In genomic region chr2:118546798-118547165, GRCm38 (mm10) we compare ENCODE assay signal across 8 mouse cellular contexts. TPM values are rescaled to one million over a fixed set of nuclear protein-coding genes. Genes with fewer than 3 reads are reported as not detected.
DNase-seq lines count a peak whose midpoint lies in the region; ATAC-seq lines count a peak whose summit lies in the region.

No protein-coding gene starts in this region.

- H3K9ac ChIP-seq in heart, embryonic 14.5 days (ENCODE audit: low read length) = peak overlapping the region; percentile 68
- H3K9ac ChIP-seq in neural tube, embryonic 12.5 days = 0 out of 2 replicates have a peak overlapping the region, but pooled peaks have one; percentile 33
- H3K9ac ChIP-seq in hindbrain, embryonic 16.5 days (ENCODE audit: low read depth, low read length) = no peak overlapping the region
- no peak overlapping the region for H3K9ac ChIP-seq in stomach, embryonic 14.5 days (replicated peaks; ENCODE audit: low read depth, low read length)

- no peak for ATAC-seq in heart, embryonic 14.5 days (ENCODE audit: insufficient number of reproducible peaks, insufficient read depth, low FRiP score, low read depth)
- no peak for ATAC-seq in neural tube, embryonic 12.5 days (ENCODE audit: low FRiP score, low read depth)
- ATAC-seq in hindbrain, embryonic 16.5 days = no peak
- ATAC-seq in stomach, embryonic 14.5 days (ENCODE audit: insufficient number of reproducible peaks, insufficient read depth, low FRiP score, low read depth) = no peak

- H3K4me3 ChIP-seq in heart, embryonic 14.5 days (ENCODE audit: control insufficient read depth in 1 of 2, insufficient read depth in 1 of 2, low read depth in 1 of 2, low read length in 2 of 2) = no peak overlapping the region
- no peak overlapping the region for H3K4me3 ChIP-seq in neural tube, embryonic 12.5 days
- no peak overlapping the region for H3K4me3 ChIP-seq in hindbrain, embryonic 16.5 days (ENCODE audit: low read length)
- H3K4me3 ChIP-seq in stomach, embryonic 14.5 days (ENCODE audit: low read depth, low read length) = no peak overlapping the region

- peak overlapping the region; percentile 96 for H3K4me2 ChIP-seq in heart, embryonic 14.5 days (ENCODE audit: low read length)
- H3K4me2 ChIP-seq in neural tube, embryonic 12.5 days (replicated peaks) = peak overlapping the region; percentile 96
- H3K4me2 ChIP-seq in hindbrain, embryonic 16.5 days (ENCODE audit: low read length) = no peak overlapping the region
- peak overlapping the region; percentile 95; the same call in 1 of the 2 replicates for H3K4me2 ChIP-seq in stomach, embryonic 14.5 days (replicated peaks; ENCODE audit: low read depth, low read length)

- intact Hi-C loops in heart, postnatal 36 days (cut with DNase I) = loop anchor here (2.0 to 5.0 kb wide), 3 partner anchors 52 to 201 kb away; partner anchors contain the start of genes Bub1b and Inafm2

- no peaks in the 10 kb centered on the region for H3K36me3 ChIP-seq in heart, embryonic 14.5 days (ENCODE audit: control insufficient read depth, insufficient read depth, low read length)
- no peaks in the 10 kb centered on the region for H3K36me3 ChIP-seq in neural tube, embryonic 12.5 days
- no peaks in the 10 kb centered on the region for H3K36me3 ChIP-seq in hindbrain, embryonic 16.5 days (ENCODE audit: control insufficient read depth, insufficient read depth, low read length)
- no peaks in the 10 kb centered on the region for H3K36me3 ChIP-seq in stomach, embryonic 14.5 days (ENCODE audit: control insufficient read depth, insufficient read depth, low read length)

- DNase-seq in heart, postnatal 36 days = no peak
- no peak for DNase-seq in neural tube, embryonic 10.5 days (ENCODE audit: extremely low spot score, low spot score)
- no peak for DNase-seq in MN1 (ENCODE audit: low spot score)
- no peak for DNase-seq in adrenal gland, adult 8-10 months

- no peaks in the 10 kb centered on the region for H3K9me3 ChIP-seq in heart, embryonic 14.5 days (ENCODE audit: control insufficient read depth, low read length)
- H3K9me3 ChIP-seq in neural tube, embryonic 12.5 days = peaks cover 2% of the 10 kb centered on the region; the same call in 1 of the 2 replicates
- no peaks in the 10 kb centered on the region for H3K9me3 ChIP-seq in hindbrain, embryonic 16.5 days (ENCODE audit: control insufficient read depth, low read length)
- H3K9me3 ChIP-seq in stomach, embryonic 14.5 days (ENCODE audit: control insufficient read depth, low read depth, low read length) = no peaks in the 10 kb centered on the region

- 72% methylated on average over 3 of the region's 3 CpGs for WGBS in heart, embryonic 14.5 days
- 47% methylated on average over 3 of the region's 3 CpGs for WGBS in neural tube, embryonic 12.5 days
- 61% methylated on average over 3 of the region's 3 CpGs for WGBS in hindbrain, embryonic 16.5 days
- 55% methylated on average over 3 of the region's 3 CpGs for WGBS in stomach, embryonic 14.5 days

- H3K27me3 ChIP-seq in heart, embryonic 14.5 days (ENCODE audit: control insufficient read depth, insufficient read depth, low read length) = no peaks in the 10 kb centered on the region
- no peaks in the 10 kb centered on the region for H3K27me3 ChIP-seq in neural tube, embryonic 12.5 days (replicated peaks)
- no peaks in the 10 kb centered on the region for H3K27me3 ChIP-seq in hindbrain, embryonic 16.5 days (replicated peaks; ENCODE audit: control insufficient read depth, insufficient read depth, low read length)
- no peaks in the 10 kb centered on the region for H3K27me3 ChIP-seq in stomach, embryonic 14.5 days (ENCODE audit: control insufficient read depth, insufficient read depth, low read length)

- H3K27ac ChIP-seq in heart, embryonic 14.5 days (replicated peaks in 1 of 2; ENCODE audit: control insufficient read depth in 1 of 2, insufficient read depth in 1 of 2, low read depth in 2 of 2, low read length in 2 of 2) = peak overlapping the region in 1 of 2 experiments; percentile 99; a peak in 2 of 4 replicates
- H3K27ac ChIP-seq in neural tube, embryonic 12.5 days = no peak overlapping the region
- peak overlapping the region; percentile 4; the same call in 1 of the 2 replicates for H3K27ac ChIP-seq in hindbrain, embryonic 16.5 days (ENCODE audit: low read depth, low read length)
- peak overlapping the region; percentile 99; the same call in 1 of the 2 replicates for H3K27ac ChIP-seq in stomach, embryonic 14.5 days (ENCODE audit: low read length)

- peaks cover 56 to 74% of the 10 kb centered on the region in 2 experiments for H3K4me1 ChIP-seq in heart, embryonic 14.5 days (ENCODE audit: control insufficient read depth in 2 of 2, insufficient read depth in 2 of 2, low read length in 2 of 2)
- H3K4me1 ChIP-seq in neural tube, embryonic 12.5 days = peaks cover 71% of the 10 kb centered on the region
- H3K4me1 ChIP-seq in hindbrain, embryonic 16.5 days (ENCODE audit: control insufficient read depth, insufficient read depth, low read depth, low read length) = peaks cover 52% of the 10 kb centered on the region
- peaks cover 59% of the 10 kb centered on the region for H3K4me1 ChIP-seq in stomach, embryonic 14.5 days (ENCODE audit: control insufficient read depth, insufficient read depth, low read length)

RNA-seq across cellular contexts. Expression of gene Bmf, which starts 2.7 kb away (rescaled TPM):
- polyA plus RNA-seq in heart, embryonic 14.5 days (2014; fragmentation: Nextera tagmentation; extraction: Ambion mirVana) = 2.1 and 6.3 TPM in 2 replicates
- 1 to 10 TPM; 6.7 to 8.2 TPM for total RNA-seq in heart, postnatal 36 days (2021)
- 5.6 and 7.5 TPM in 2 replicates for polyA plus RNA-seq in neural tube, embryonic 12.5 days (2016; fragmentation: Nextera tagmentation; extraction: Ambion mirVana)
- 1.6 and 1.9 TPM in 2 replicates for polyA plus RNA-seq in hindbrain, embryonic 16.5 days (2015; fragmentation: Nextera tagmentation; extraction: Ambion mirVana)
- 7.7 and 8.2 TPM in 2 replicates for polyA plus RNA-seq in stomach, embryonic 14.5 days (2014; fragmentation: Nextera tagmentation; extraction: Ambion mirVana)
- 10 to 100 TPM; 13.2 to 29.5 (median 19.2) TPM for total RNA-seq in adrenal gland, adult 8-10 months (2022)

RNA-seq across cellular contexts. Expression of gene Bub1b, which starts 51.2 kb away (rescaled TPM):
- polyA plus RNA-seq in heart, embryonic 14.5 days (2014; fragmentation: Nextera tagmentation; extraction: Ambion mirVana) = 66.8 and 67.1 TPM in 2 replicates
- total RNA-seq in heart, postnatal 36 days (2021) = 1 to 10 TPM; 1.4 to 1.8 TPM
- polyA plus RNA-seq in neural tube, embryonic 12.5 days (2016; fragmentation: Nextera tagmentation; extraction: Ambion mirVana) = 62.9 and 63.6 TPM in 2 replicates
- 13.8 and 16.9 TPM in 2 replicates for polyA plus RNA-seq in hindbrain, embryonic 16.5 days (2015; fragmentation: Nextera tagmentation; extraction: Ambion mirVana)
- polyA plus RNA-seq in stomach, embryonic 14.5 days (2014; fragmentation: Nextera tagmentation; extraction: Ambion mirVana) = 80.4 and 81.2 TPM in 2 replicates
- 1 to 10 TPM; 3.7 to 8.2 (median 4.8) TPM for total RNA-seq in adrenal gland, adult 8-10 months (2022)

Comparison
In these comparisons a context has a peak if more than half of its experiments do, and no peak if none do; other contexts are left out.
1. H3K9ac ChIP-seq: peak in heart, embryonic 14.5 days (single experiment) and neural tube, embryonic 12.5 days (single experiment); none in hindbrain, embryonic 16.5 days (single experiment) and stomach, embryonic 14.5 days (single experiment).